13 mouse cellular contexts compared by ENCODE assay signal in genomic region chrX:39105921-39106320, GRCm38 (mm10).
"Had no signal": no experiment of that assay in that cellular context is flagged by ENCODE, and none has a peak within 500 bp of the region (broad histone marks: within the 10 kb centered on the region; RNA-seq: fewer than 3 reads in every experiment).

No protein-coding gene starts in this region.

- H3K9me3 ChIP-seq: limb, embryonic 15.5 days; liver, embryonic 12.5 days; midbrain, embryonic 12.5 days had no signal

- H3K27ac ChIP-seq: left cerebral cortex, adult 2 months; limb, embryonic 15.5 days; liver, embryonic 12.5 days; midbrain, embryonic 12.5 days; stomach, postnatal 0 days had no signal

- H3K9ac ChIP-seq: limb, embryonic 15.5 days; liver, embryonic 12.5 days; lung, embryonic 14.5 days; midbrain, embryonic 12.5 days had no signal

- H3K4me3 ChIP-seq: left cerebral cortex, adult 2 months; limb, embryonic 15.5 days; liver, embryonic 12.5 days; midbrain, embryonic 12.5 days had no signal

- ATAC-seq: liver, embryonic 12.5 days had no signal

- H3K36me3 ChIP-seq: limb, embryonic 15.5 days; liver, embryonic 12.5 days; midbrain, embryonic 12.5 days had no signal

- DNase-seq: kidney, postnatal 10 days; kidney, postnatal 4 days; lung, embryonic 14.5 days; lung, postnatal 10 days; lung, postnatal 4 days; right cerebral cortex, adult 18-20 months; right cerebral cortex, postnatal 25 days; thymus, postnatal 4 days had no signal

- H3K4me1 ChIP-seq: limb, embryonic 15.5 days; liver, embryonic 12.5 days; midbrain, embryonic 12.5 days had no signal

- H3K4me2 ChIP-seq: limb, embryonic 15.5 days; liver, embryonic 12.5 days; lung, embryonic 14.5 days; midbrain, embryonic 12.5 days had no signal

- H3K27me3 ChIP-seq: limb, embryonic 15.5 days; liver, embryonic 12.5 days; midbrain, embryonic 12.5 days had no signal
